Mouse (Mus musculus) left cerebral cortex, adult 18-20 months (tissue): ENCODE results near the gene Nr0b2. TPM values are rescaled to one million over a fixed set of nuclear protein-coding genes. Genes with fewer than 3 reads are reported as not detected.

Experiments used
- DNase-seq, 2 experiments: peaks; one replicate each; pipeline ENCODE4 v3.0.0; 2021 to 2022; ENCODE audit warnings: low spot score in 2 of 2, mixed read lengths in 1 of 2
- microRNA-seq, 2 experiments: library from miRNA; unstranded; fragments of <30 nt; microRNA quantifications; one replicate each; pipeline ENCODE4 v1.2.0; 2021
- total RNA-seq, 2 experiments: library from RNA; stranded (reverse); gene quantifications; 2 replicates each; pipeline ENCODE4 v1.2.3; 2021

Nr0b2 gene
- total RNA-seq, 2 experiments from 2014 or later = not detected

DNA sequence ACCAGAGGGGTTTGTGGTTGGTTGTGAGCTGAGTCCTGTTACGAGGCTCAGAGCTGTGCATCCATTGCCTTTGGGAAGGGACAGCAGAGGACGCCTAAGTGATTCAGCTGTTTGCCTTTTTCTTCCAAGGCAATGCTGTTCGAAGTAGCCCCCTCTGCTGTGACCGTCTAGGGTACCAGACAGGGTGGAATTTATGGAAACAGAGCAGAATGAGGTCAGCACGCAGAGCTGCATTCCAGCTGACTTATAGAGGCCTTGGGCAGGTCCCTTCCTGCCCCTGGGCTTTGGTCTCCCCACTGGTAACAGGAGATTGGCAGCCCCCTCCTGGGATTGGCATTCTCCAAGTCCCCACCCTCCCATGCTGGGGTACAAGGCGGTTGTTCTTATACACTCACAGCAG, 51.7 kb downstream of the Nr0b2 start:
- DNase-seq = no peak

- DNase-seq = no peak
Observed at GRCm38 (mm10) chr4:133605330-133605729, 52.2 kb downstream of the Nr0b2 start.

Small RNAs within 50 kb of the gene (microRNA-seq; reads per million reads assigned to microRNA genes)
- 0 reads per million in 2 experiments for gene Gm23158

Other genes with a start within 250 kb of the Nr0b2 start
- gene Wdtc1, start 199.9 kb upstream of the Nr0b2 start, total RNA-seq = 10 to 100 TPM; 61.2 to 68.1 TPM
- 10 to 100 TPM; 46.3 to 47.9 TPM for gene Slc9a1, start 183.7 kb upstream of the Nr0b2 start, total RNA-seq
- gene Tent5b, start 73.2 kb upstream of the Nr0b2 start, total RNA-seq = under 1 TPM in 1 of 2 experiments, not detected in 1; 0.14 TPM
- 100 to 1,000 TPM; 164 to 182 TPM for gene Trnp1, start 54.8 kb upstream of the Nr0b2 start, total RNA-seq
- under 1 TPM; 0.42 to 0.54 TPM for gene Kdf1, start 34.4 kb upstream of the Nr0b2 start, total RNA-seq
- 100 to 1,000 TPM; 148 to 156 TPM for gene Nudc, start 7.4 kb upstream of the Nr0b2 start, total RNA-seq
- 1 to 10 TPM; 8.3 to 10.0 TPM for gene Gpatch3, start 21.4 kb downstream of the Nr0b2 start, total RNA-seq
- gene Gpn2, start 31.0 kb downstream of the Nr0b2 start, total RNA-seq = 10 to 100 TPM in 1 of 2 experiments, 1 to 10 TPM in 1; 9.9 to 11.6 TPM
- 1 to 10 TPM; 1.4 to 2.6 TPM for gene Sfn, start 48.8 kb downstream of the Nr0b2 start, total RNA-seq
- gene Zdhhc18, start 96.8 kb downstream of the Nr0b2 start, total RNA-seq = 10 to 100 TPM; 35.5 to 39.2 TPM
- 1 to 10 TPM; 7.1 to 9.7 TPM for gene Pigv, start 119.3 kb downstream of the Nr0b2 start, total RNA-seq
- gene Arid1a, start 203.4 kb downstream of the Nr0b2 start, total RNA-seq = 10 to 100 TPM; 83.3 to 86.2 TPM